Mouse (Mus musculus) liver, embryonic 16.5 days (tissue): ENCODE results near the gene Gm3486. TPM values are rescaled to one million over a fixed set of nuclear protein-coding genes. Genes with fewer than 3 reads are reported as not detected.
"Not testable (repeated sequence)": the region's sequence is repeated elsewhere in the genome, so short reads cannot be mapped to it uniquely, and the experiment has no call there.

Source experiments
- ATAC-seq: fragments of 200-750 bp; cut with Nextera tagmentation; 2 replicates; pipeline ENCODE4 v1.8.0; 2017; ENCODE audit warnings: low read depth, mild to moderate bottlenecking, moderate number of reproducible peaks, moderate library complexity
- H3K27ac ChIP-seq: fragments of 300-500 bp; sonication (generic); 2 replicates; pipeline ENCODE4 v1.5.1; 2014; ENCODE audit warnings: mild to moderate bottlenecking, low read length
- H3K27me3 ChIP-seq: fragments of 300-500 bp; sonication (generic); 2 replicates; pipeline ENCODE4 v1.6.1; 2014; ENCODE audit warnings: low read depth, low read length, mixed read lengths; ENCODE audit not compliant: control insufficient read depth, insufficient read depth
- H3K36me3 ChIP-seq: fragments of 300-500 bp; sonication (generic); 2 replicates; pipeline ENCODE4 v1.6.1; 2014; ENCODE audit warnings: mild to moderate bottlenecking; ENCODE audit not compliant: control insufficient read depth, insufficient read depth
- H3K4me1 ChIP-seq: fragments of 300-500 bp; sonication (generic); 2 replicates; pipeline ENCODE4 v1.6.1; 2014; ENCODE audit warnings: low read depth, low read length, mixed read lengths; ENCODE audit not compliant: control insufficient read depth
- H3K4me2 ChIP-seq: fragments of 300-500 bp; sonication (generic); 2 replicates; pipeline ENCODE4 v1.6.1; 2014; ENCODE audit warnings: low read depth, low read length, mixed read lengths
- H3K4me3 ChIP-seq: fragments of 300-500 bp; sonication (generic); 2 replicates; pipeline ENCODE4 v1.5.1; 2014; ENCODE audit warnings: low read depth, mild to moderate bottlenecking, low read length
- H3K9ac ChIP-seq: fragments of 300-500 bp; sonication (generic); 2 replicates; pipeline ENCODE4 v1.6.1; 2014; ENCODE audit warnings: low read depth, low read length
- H3K9me3 ChIP-seq: fragments of 300-500 bp; sonication (generic); replicated peaks from 2 replicates; pipeline ENCODE4 v1.6.1; 2016; ENCODE audit warnings: low read length; ENCODE audit not compliant: control insufficient read depth
- WGBS: fragments of 180-500 bp; shearing (Covaris S2); extraction: QIAGEN DNeasy Blood & Tissue Kit; methylation state at CpG from one replicate; pipeline ENCODE4 v1.1.7; 2014; ENCODE audit not compliant: insufficient replicate concordance; 5-methylcytosine and 5-hydroxymethylcytosine counted together
- polyA plus RNA-seq: library from polyadenylated mRNA; unstranded; fragments of >200 nt; fragmentation: Nextera tagmentation; extraction: Ambion mirVana; gene quantifications from 2 replicates; pipeline ENCODE4 v1.2.1, GENCODE M21; 2015

Gm3486 gene
- polyA plus RNA-seq: not detected in 2 replicates

GRCm38 (mm10) chr14:41489385-41489784 lies at the start of gene Gm3486:
Gm3486 (minus strand) TSS chr14:41489485.
- not testable (repeated sequence) for ATAC-seq, H3K4me2 ChIP-seq, H3K27ac ChIP-seq

GRCm38 (mm10) chr14:41524695-41525094 lies 35.4 kb upstream of the Gm3486 start:
- 52% methylated on average over 1 of the region's 1 CpGs for WGBS
- not testable (repeated sequence) for H3K36me3 ChIP-seq, H3K4me2 ChIP-seq

More at GRCm38 (mm10) chr14:41489385-41489784, at the start of gene Gm3486:
- not testable (repeated sequence) for H3K9ac ChIP-seq, H3K9me3 ChIP-seq, H3K27me3 ChIP-seq, H3K36me3 ChIP-seq, H3K4me3 ChIP-seq, H3K4me1 ChIP-seq

DNA sequence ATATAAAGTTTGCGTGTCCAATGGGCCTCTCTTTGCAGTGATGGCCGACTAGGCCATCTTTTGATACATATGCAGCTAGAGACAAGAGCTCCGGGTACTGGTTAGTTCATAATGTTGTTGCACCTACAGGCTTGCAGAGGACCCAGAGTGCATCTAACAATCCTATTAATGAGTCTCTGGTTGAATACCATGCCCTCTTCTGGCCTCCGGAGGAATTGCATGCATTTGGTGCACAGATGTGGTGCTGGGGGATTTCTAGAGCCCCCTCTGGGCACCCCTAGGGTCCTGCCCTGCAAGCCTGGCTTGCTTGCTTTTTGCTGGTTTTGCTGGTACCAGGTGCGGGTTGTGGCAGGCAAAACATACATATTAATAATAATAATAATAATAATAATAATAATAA lies 31.4 kb upstream of the Gm3486 start:
- H3K27me3 ChIP-seq, H3K4me2 ChIP-seq, H3K9ac ChIP-seq, ATAC-seq, H3K4me3 ChIP-seq, H3K9me3 ChIP-seq, H3K36me3 ChIP-seq, H3K27ac ChIP-seq, H3K4me1 ChIP-seq: not testable (repeated sequence)
- 65% methylated on average over 5 of the region's 5 CpGs for WGBS

More at GRCm38 (mm10) chr14:41524695-41525094, 35.4 kb upstream of the Gm3486 start:
- not testable (repeated sequence) for H3K4me1 ChIP-seq, H3K9me3 ChIP-seq, H3K27me3 ChIP-seq, H3K27ac ChIP-seq, H3K9ac ChIP-seq, ATAC-seq, H3K4me3 ChIP-seq

- H3K4me3 ChIP-seq, H3K9me3 ChIP-seq, H3K36me3 ChIP-seq, ATAC-seq, H3K27me3 ChIP-seq, H3K4me1 ChIP-seq, H3K27ac ChIP-seq, H3K4me2 ChIP-seq, H3K9ac ChIP-seq: not testable (repeated sequence)
- no CpG with 5 or more reads among the region's 2 CpGs for WGBS
Measured at GRCm38 (mm10) chr14:41453418-41453817, 35.9 kb downstream of the Gm3486 start, which contains the start of gene Gm7954. Gm7954 (minus strand) TSS chr14:41453518.

Other genes starting within 250 kb of the Gm3486 start
- not detected in 2 replicates for gene Gm2832, start 210.7 kb downstream of the Gm3486 start, polyA plus RNA-seq
- gene Gm5798, start 140.9 kb downstream of the Gm3486 start, polyA plus RNA-seq: not detected in 2 replicates
- not detected in 2 replicates for gene Gm7945, start 103.1 kb downstream of the Gm3486 start, polyA plus RNA-seq
- gene Gm6482, start 81.2 kb downstream of the Gm3486 start, polyA plus RNA-seq: not detected in 2 replicates
- gene Gm7954, start 36.0 kb downstream of the Gm3486 start, polyA plus RNA-seq: not detected in 2 replicates
- gene Gm7970, start 66.1 kb upstream of the Gm3486 start, polyA plus RNA-seq: not detected in 2 replicates
- gene 1700049E17Rik2, start 83.7 kb upstream of the Gm3486 start, polyA plus RNA-seq: not detected in 2 replicates
- gene Gm3072, start 135.1 kb upstream of the Gm3486 start, polyA plus RNA-seq: not detected in 2 replicates
- not detected in 2 replicates for gene Gm3676, start 157.0 kb upstream of the Gm3486 start, polyA plus RNA-seq
- gene Gm8068, start 212.4 kb upstream of the Gm3486 start, polyA plus RNA-seq: not detected in 2 replicates